Mouse (Mus musculus): ENCODE results near the gene C1qa.

GRCm38 (mm10) chr4:136892811-136893210 lies 5.8 kb downstream of the C1qa start, which contains the start of gene C1qc:
- TF ChIP-seq CTCF (conservative IDR thresholded peaks at IDR 0.05; ENCODE audit: insufficient read depth, insufficient read length, low read depth, low read length), result no peak
- no peak for TF ChIP-seq POLR2A (IDR thresholded peaks at IDR 0.05; ENCODE audit: low read depth, low read length)

Measured in kidney, adult 2 months (tissue).